Mouse (Mus musculus) midbrain, embryonic 14.5 days (tissue): ENCODE measurements at regions not wholly inside any gene's neighbourhood (a gene's known extent, or its start where the extent isn't known, plus 50 kb on each side); places are given as distances from the start of the nearest gene placed in this dataset.
A peak's percentile ranks its signal among the peaks of the same experiment; 100 is the strongest.

Experiments used
- ATAC-seq: fragments of 200-750 bp; cut with Nextera tagmentation; 2 replicates; pipeline ENCODE4 v1.8.0; 2017; ENCODE audit warnings: moderate number of reproducible peaks, moderate library complexity; ENCODE audit not compliant: low FRiP score, low TSS enrichment
- DNase-seq: peaks from one replicate; pipeline ENCODE4 v3.0.0-alpha.2; 2015
- H3K27ac ChIP-seq: fragments of 300-500 bp; sonication (generic); replicated peaks from 2 replicates; pipeline ENCODE4 v1.5.1; 2014; ENCODE audit warnings: mild to moderate bottlenecking, low read depth, low read length, moderate library complexity
- H3K27me3 ChIP-seq: fragments of 300-500 bp; sonication (generic); 2 replicates; pipeline ENCODE4 v1.6.1; 2014; ENCODE audit warnings: low read length, control low read depth, mixed read lengths; ENCODE audit not compliant: control insufficient read depth, insufficient read depth
- H3K36me3 ChIP-seq: fragments of 300-500 bp; sonication (generic); 2 replicates; pipeline ENCODE4 v1.6.1; 2014; ENCODE audit warnings: low read length, control low read depth; ENCODE audit not compliant: control insufficient read depth, insufficient read depth
- H3K4me1 ChIP-seq: fragments of 300-500 bp; sonication (generic); 2 replicates; pipeline ENCODE4 v1.6.1; 2014; ENCODE audit warnings: mild to moderate bottlenecking, antibody characterized with exemption, low read length, control low read depth; ENCODE audit not compliant: control insufficient read depth, insufficient read depth
- H3K4me2 ChIP-seq: fragments of 300-500 bp; sonication (generic); 2 replicates; pipeline ENCODE4 v1.6.1; 2014; ENCODE audit warnings: mild to moderate bottlenecking, low read length, moderate library complexity
- H3K4me3 ChIP-seq: fragments of 300-500 bp; sonication (generic); replicated peaks from 2 replicates; pipeline ENCODE4 v1.5.1; 2014; ENCODE audit warnings: low read depth, low read length
- H3K9ac ChIP-seq: fragments of 300-500 bp; sonication (generic); replicated peaks from 2 replicates; pipeline ENCODE4 v1.6.1; 2014; ENCODE audit warnings: mild to moderate bottlenecking, low read length, moderate library complexity
- H3K9me3 ChIP-seq: fragments of 300-500 bp; sonication (generic); 2 replicates; pipeline ENCODE4 v1.6.1; 2016; ENCODE audit warnings: low read length, control low read depth, mixed read lengths; ENCODE audit not compliant: control insufficient read depth
- WGBS: fragments of 180-500 bp; shearing (Covaris S2); extraction: QIAGEN DNeasy Blood & Tissue Kit; methylation state at CpG from one replicate; pipeline ENCODE4 v1.1.7; 2014; 5-methylcytosine and 5-hydroxymethylcytosine counted together

DNA sequence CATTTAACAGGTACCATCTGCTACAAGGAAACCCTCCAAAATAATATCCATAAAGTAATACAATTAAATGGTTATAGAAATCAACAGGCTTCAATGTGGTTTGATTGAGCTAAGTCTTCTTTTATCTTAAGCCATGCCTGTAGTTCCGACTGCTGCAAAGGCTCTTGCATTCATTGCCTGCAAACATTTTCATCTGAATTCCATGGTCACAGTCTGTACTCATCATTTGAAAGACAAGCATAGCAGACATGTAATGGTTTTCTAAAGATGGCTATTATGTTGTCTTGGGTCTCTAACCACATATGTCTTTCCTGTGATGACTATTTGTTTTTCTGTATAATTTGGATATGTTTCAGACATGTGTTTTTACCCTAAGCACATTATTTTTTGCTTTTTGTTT is 677.9 kb downstream of the Hace1 start:
- Histone ChIP-seq H3K4me1 (0 out of 2 replicates have a peak, but pooled peaks cover 5% of the 10 kb centered on the region), H3K27me3 (no peaks in the 10 kb centered on the region), H3K4me2 (no peak overlapping the region), H3K36me3 (no peaks in the 10 kb centered on the region), H3K9me3 (no peaks in the 10 kb centered on the region), H3K4me3 (no peak overlapping the region), H3K27ac (no peak overlapping the region), H3K9ac (no peak overlapping the region)
- DNase-seq (no peak), ATAC-seq (no peak)
- WGBS, result 17% methylated on average over 1 of the region's 1 CpGs

DNA sequence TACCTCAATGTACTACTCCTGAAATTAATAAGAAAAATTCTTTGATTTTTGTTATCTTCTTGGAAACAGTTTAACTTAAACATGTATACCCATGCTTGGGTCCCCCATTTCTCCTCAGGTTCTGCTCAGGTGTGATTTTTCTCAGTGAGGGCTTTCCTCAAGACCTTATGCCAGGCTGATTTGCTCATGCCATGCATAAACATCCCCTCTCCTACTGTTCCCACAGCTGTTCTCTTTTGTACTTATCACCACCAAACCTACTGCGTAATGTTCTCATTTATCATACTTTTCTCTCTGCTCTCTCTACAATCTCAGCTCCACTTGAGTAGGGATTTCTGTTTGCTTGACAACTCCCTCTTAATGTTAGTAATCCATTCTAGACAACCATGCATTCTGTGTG is 692.1 kb downstream of the Hace1 start:
- no peak overlapping the region for H3K4me2 ChIP-seq
- ATAC-seq, result no peak
- 89% methylated on average over 1 of the region's 1 CpGs for WGBS
- H3K9me3 ChIP-seq, result no peaks in the 10 kb centered on the region
- H3K4me3 ChIP-seq, result no peak overlapping the region
- H3K36me3 ChIP-seq, result no peaks in the 10 kb centered on the region
- DNase-seq, result no peak
- no peaks in the 10 kb centered on the region for H3K27me3 ChIP-seq
- H3K27ac ChIP-seq, result no peak overlapping the region
- no peak overlapping the region for H3K9ac ChIP-seq
- H3K4me1 ChIP-seq, result no peaks in the 10 kb centered on the region

- H3K27ac ChIP-seq, result no peak overlapping the region
- H3K9me3 ChIP-seq, result no peaks in the 10 kb centered on the region
- 51% methylated on average over 1 of the region's 1 CpGs for WGBS
- H3K4me1 ChIP-seq, result no peaks in the 10 kb centered on the region
- H3K9ac ChIP-seq, result no peak overlapping the region
- no peaks in the 10 kb centered on the region for H3K36me3 ChIP-seq
- no peak overlapping the region for H3K4me2 ChIP-seq
- DNase-seq, result peak; percentile 18
- no peak overlapping the region for H3K4me3 ChIP-seq
- H3K27me3 ChIP-seq, result no peaks in the 10 kb centered on the region
- ATAC-seq, result no peak
Observed at GRCm38 (mm10) chr10:46273846-46274245, 696.2 kb downstream of the Hace1 start.

DNA sequence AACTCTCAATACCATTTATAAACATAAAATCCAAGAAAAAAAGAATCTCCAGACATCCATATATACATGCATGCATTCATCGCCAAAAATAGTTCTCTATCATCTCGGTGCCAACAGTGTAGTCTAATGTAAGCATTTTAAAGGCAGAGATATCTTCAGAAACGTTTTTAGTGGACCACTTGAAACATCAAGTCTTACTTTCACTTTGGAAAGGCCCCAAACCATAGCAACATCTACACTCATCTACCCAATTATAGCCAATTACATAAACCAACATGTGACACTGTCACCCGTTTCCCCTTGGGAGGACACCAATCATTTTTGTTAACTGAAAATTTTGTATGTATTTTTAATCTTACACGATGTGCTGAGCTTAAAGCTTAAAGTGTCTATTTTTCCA is 716.7 kb downstream of the Hace1 start:
- Histone ChIP-seq H3K4me3 (no peak overlapping the region), H3K9ac (no peak overlapping the region), H3K27ac (no peak overlapping the region), H3K4me2 (no peak overlapping the region), H3K36me3 (no peaks in the 10 kb centered on the region), H3K4me1 (no peaks in the 10 kb centered on the region), H3K9me3 (no peaks in the 10 kb centered on the region), H3K27me3 (no peaks in the 10 kb centered on the region)
- ATAC-seq (no peak), DNase-seq (no peak)
- WGBS, result 80% methylated on average over 5 of the region's 5 CpGs

- Histone ChIP-seq H3K4me2 (no peak overlapping the region), H3K4me1 (no peaks in the 10 kb centered on the region), H3K27ac (no peak overlapping the region), H3K9me3 (no peaks in the 10 kb centered on the region), H3K9ac (no peak overlapping the region), H3K27me3 (no peaks in the 10 kb centered on the region), H3K36me3 (no peaks in the 10 kb centered on the region), H3K4me3 (no peak overlapping the region)
- no peak for ATAC-seq
- DNase-seq, result peak; percentile 46
- WGBS, result 61% methylated on average over 5 of the region's 5 CpGs
Observed at GRCm38 (mm10) chr10:46298352-46298751, 720.7 kb downstream of the Hace1 start.

DNA sequence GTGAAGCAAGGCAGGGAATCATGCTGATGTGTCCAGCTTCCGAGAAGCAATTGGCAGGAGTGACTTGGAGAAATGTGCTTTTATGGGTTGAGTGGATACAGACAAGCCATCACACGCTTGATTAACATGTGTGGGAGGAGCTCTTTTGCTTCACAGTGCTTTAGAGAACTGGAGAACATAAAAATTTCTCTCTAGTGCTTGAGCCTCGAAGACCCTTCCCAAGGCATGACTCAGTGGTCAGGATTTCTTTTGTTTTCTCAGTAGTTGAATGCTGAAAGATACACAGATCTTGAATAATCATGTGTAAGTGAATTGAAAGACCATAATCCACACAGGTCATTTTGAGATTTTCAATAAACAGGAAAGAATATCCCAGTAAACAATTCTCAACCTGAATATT is 721.9 kb downstream of the Hace1 start:
- no peaks in the 10 kb centered on the region for H3K9me3 ChIP-seq
- no peak for ATAC-seq
- H3K4me3 ChIP-seq, result no peak overlapping the region
- H3K27me3 ChIP-seq, result no peaks in the 10 kb centered on the region
- no peaks in the 10 kb centered on the region for H3K4me1 ChIP-seq
- no peaks in the 10 kb centered on the region for H3K36me3 ChIP-seq
- 42% methylated on average over 3 of the region's 3 CpGs for WGBS
- no peak overlapping the region for H3K4me2 ChIP-seq
- H3K27ac ChIP-seq, result no peak overlapping the region
- no peak for DNase-seq
- no peak overlapping the region for H3K9ac ChIP-seq

DNA sequence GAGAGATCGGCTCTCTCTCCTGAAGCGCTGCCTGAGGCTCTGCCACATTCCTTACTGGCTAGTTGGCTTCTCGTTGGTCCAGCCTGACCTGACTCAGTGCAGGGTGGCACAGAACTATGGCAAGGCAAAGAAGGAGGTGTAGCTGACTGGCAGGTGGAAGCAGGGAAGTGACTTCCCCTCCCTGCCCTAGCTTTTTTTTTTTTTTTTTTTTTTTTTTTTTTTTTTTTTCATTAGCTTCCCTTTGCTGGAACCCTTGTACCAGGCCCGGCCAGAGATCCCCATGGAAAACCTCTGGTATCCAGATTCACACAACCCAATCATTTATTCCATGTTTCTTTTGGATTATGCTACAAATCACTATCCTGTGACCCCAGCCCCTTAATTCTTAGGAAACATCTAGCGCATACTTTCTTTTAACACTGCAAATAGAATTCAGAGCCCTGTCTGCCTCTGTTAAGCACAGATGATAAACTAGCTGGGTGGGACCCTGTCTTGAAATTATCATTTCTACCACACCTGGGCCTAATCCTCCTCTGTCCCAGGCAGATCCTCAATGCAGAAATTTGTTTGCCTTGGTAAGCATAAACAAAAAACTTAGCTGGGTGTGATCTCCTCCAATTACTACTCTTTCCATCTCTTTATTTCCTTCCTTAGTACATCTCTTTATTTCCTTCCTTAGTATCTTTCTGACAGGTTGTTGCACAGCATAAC is 742.9 kb downstream of the Hace1 start:
- WGBS, result 91% methylated on average over 5 of the region's 5 CpGs
- no peaks in the 10 kb centered on the region for H3K9me3 ChIP-seq
- H3K4me1 ChIP-seq, result no peaks in the 10 kb centered on the region
- H3K4me3 ChIP-seq, result no peak overlapping the region
- H3K27ac ChIP-seq, result no peak overlapping the region
- DNase-seq (no peak), ATAC-seq (no peak)
- no peak overlapping the region for H3K4me2 ChIP-seq
- no peaks in the 10 kb centered on the region for H3K36me3 ChIP-seq
- H3K9ac ChIP-seq, result no peak overlapping the region
- H3K27me3 ChIP-seq, result no peaks in the 10 kb centered on the region

DNA sequence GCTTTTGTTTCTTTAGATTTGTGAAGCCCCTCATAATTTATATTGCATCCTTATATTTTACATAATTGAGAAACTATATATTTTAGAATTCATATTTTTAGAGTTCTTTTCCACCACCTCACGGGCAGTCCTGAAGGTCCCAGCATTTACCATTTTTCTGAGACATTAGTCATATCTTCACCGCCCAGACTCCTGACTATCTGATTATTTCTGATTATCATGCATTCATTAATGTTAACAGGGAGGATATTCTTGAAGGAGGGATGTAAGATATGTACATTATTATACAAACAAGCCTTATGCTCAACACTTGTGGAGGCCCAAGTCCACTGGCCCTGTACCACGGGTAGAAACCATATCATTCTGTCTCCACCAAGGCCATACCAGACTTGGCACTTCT is 743.4 kb downstream of the Hace1 start:
- DNase-seq (no peak), ATAC-seq (no peak)
- Histone ChIP-seq H3K27ac (no peak overlapping the region), H3K4me1 (no peaks in the 10 kb centered on the region), H3K9me3 (no peaks in the 10 kb centered on the region), H3K4me3 (no peak overlapping the region), H3K27me3 (no peaks in the 10 kb centered on the region), H3K36me3 (no peaks in the 10 kb centered on the region), H3K4me2 (no peak overlapping the region), H3K9ac (no peak overlapping the region)
- 90% methylated on average over 3 of the region's 3 CpGs for WGBS

- ATAC-seq (no peak), DNase-seq (no peak)
- Histone ChIP-seq H3K4me1 (no peaks in the 10 kb centered on the region), H3K9me3 (no peaks in the 10 kb centered on the region), H3K4me3 (no peak overlapping the region), H3K27me3 (no peaks in the 10 kb centered on the region), H3K36me3 (no peaks in the 10 kb centered on the region), H3K27ac (no peak overlapping the region), H3K9ac (no peak overlapping the region), H3K4me2 (no peak overlapping the region)
- 85% methylated on average over 1 of the region's 1 CpGs for WGBS
Observed at GRCm38 (mm10) chr10:46329052-46329451, 751.4 kb downstream of the Hace1 start.
